Mouse (Mus musculus): ENCODE measurements around the gene Ccdc85a. TPM values are rescaled to one million over a fixed set of nuclear protein-coding genes. Genes with fewer than 3 reads are reported as not detected.

Gene Ccdc85a
- polyA plus RNA-seq, 2 experiments = 1.8 to 2.6 TPM

DNA sequence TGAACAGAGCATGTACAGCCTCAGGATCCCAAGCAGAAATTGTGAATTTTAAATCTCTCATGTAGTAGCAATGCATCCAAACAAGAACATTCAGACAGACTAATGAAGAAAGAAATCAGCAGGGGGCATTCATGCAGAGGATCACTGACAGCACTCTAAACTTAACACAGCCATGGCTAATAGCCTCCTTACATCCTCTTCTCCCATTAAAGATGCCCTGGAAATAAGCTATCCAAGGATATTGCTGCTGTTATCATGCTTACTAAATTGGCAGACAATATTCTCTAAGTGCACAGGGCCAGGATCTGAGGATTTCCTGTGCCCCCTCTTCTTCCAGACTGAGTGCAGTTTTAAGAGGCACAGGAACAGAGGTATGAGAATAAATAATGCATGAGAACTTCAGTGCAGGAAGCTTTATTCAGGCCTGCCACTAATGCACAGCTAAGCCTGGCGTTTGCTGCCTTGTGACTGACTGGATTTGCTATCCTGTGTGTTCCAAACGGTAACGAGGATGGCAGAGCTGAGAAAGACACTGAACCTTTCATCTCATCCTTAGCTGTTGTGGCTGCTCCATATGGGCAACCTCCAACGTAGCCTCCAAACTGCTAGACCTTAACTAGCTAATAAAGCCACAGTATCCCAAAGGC, 99.9 kb downstream of the Ccdc85a start:
- Histone ChIP-seq H3K27me3 (ENCODE audit: control insufficient read depth, insufficient read depth, low read length) (no peaks in the 10 kb centered on the region), H3K4me2 (replicated peaks; ENCODE audit: low read depth, low read length, severe bottlenecking) (no peak overlapping the region), H3K9ac (ENCODE audit: low read depth, low read length, severe bottlenecking) (no peak overlapping the region), H3K36me3 (ENCODE audit: control insufficient read depth, insufficient read depth, low read length) (no peaks in the 10 kb centered on the region), H3K4me3 (replicated peaks; ENCODE audit: low read length) (no peak overlapping the region), H3K4me1 (ENCODE audit: control insufficient read depth, insufficient read depth, low read length) (no peaks in the 10 kb centered on the region), H3K9me3 (ENCODE audit: control insufficient read depth, low read length) (no peaks in the 10 kb centered on the region), H3K27ac (replicated peaks; ENCODE audit: low read depth, low read length) (no peak overlapping the region)
- no peak for TF ChIP-seq POLR2A (IDR thresholded peaks at IDR 0.05; ENCODE audit: borderline replicate concordance, extremely low read depth, insufficient read depth, insufficient read length)
- ATAC-seq (ENCODE audit: low FRiP score, low read depth) = no peak
- WGBS = 25% methylated on average over 4 of the region's 4 CpGs
- no peak for DNase-seq (ENCODE audit: low spot score)

DNA sequence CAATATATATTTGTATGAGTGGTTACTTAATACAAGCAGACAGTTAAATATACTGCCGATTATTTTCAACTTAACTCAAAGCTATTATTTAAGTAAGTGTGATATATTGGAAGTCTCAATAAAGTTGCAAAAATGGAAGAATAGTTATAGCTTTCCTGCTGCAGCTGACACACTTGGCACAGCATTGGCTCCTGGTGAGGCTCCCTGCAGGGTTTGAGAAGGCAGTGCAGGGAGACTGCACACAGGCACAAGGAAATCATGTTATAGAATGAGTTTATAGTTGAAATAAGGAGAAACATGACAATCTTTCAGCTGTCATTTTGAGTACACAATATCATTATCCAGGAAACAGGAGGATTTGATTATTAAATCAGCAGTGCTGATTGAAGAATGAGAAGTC, 107.0 kb downstream of the Ccdc85a start:
- Histone ChIP-seq H3K27ac (replicated peaks; ENCODE audit: low read depth, low read length) (no peak overlapping the region), H3K4me1 (ENCODE audit: control insufficient read depth, insufficient read depth, low read length) (no peaks in the 10 kb centered on the region), H3K27me3 (ENCODE audit: control insufficient read depth, insufficient read depth, low read length) (no peaks in the 10 kb centered on the region), H3K36me3 (ENCODE audit: control insufficient read depth, insufficient read depth, low read length) (no peaks in the 10 kb centered on the region), H3K4me3 (replicated peaks; ENCODE audit: low read length) (no peak overlapping the region), H3K9ac (ENCODE audit: low read depth, low read length, severe bottlenecking) (no peak overlapping the region), H3K9me3 (ENCODE audit: control insufficient read depth, low read length) (no peaks in the 10 kb centered on the region), H3K4me2 (replicated peaks; ENCODE audit: low read depth, low read length, severe bottlenecking) (no peak overlapping the region)
- ATAC-seq (ENCODE audit: low FRiP score, low read depth) = no peak
- no peak for TF ChIP-seq POLR2A (IDR thresholded peaks at IDR 0.05; ENCODE audit: borderline replicate concordance, extremely low read depth, insufficient read depth, insufficient read length)
- WGBS = 75% methylated on average over 1 of the region's 1 CpGs
- DNase-seq (ENCODE audit: low spot score) = no peak

DNA sequence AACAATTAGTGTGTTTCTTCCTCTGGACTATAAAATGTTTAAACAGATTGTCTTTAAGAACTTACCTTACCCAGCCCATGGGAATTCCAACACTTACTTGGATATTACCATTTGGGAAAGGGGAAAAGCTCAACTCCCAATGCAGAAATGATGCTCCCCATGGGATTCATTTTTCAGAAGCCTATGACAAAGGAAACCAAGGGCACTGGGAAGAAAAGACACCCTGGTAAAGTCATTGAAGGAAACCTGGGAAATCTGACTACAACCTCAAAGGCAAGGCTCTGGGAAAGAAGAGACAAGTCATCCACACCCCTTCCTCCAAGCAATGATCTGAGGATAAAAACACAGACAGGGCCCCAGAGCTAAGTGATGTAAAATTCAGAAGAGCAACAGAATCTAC, 118.4 kb downstream of the Ccdc85a start:
- ATAC-seq (ENCODE audit: low FRiP score, low read depth) = no peak
- no peak overlapping the region for H3K27ac ChIP-seq (replicated peaks; ENCODE audit: low read depth, low read length)
- no peak for DNase-seq (ENCODE audit: low spot score)
- H3K36me3 ChIP-seq (ENCODE audit: control insufficient read depth, insufficient read depth, low read length) = no peaks in the 10 kb centered on the region
- H3K9me3 ChIP-seq (ENCODE audit: control insufficient read depth, low read length) = no peaks in the 10 kb centered on the region
- no peaks in the 10 kb centered on the region for H3K27me3 ChIP-seq (ENCODE audit: control insufficient read depth, insufficient read depth, low read length)
- H3K4me2 ChIP-seq (replicated peaks; ENCODE audit: low read depth, low read length, severe bottlenecking) = no peak overlapping the region
- TF ChIP-seq POLR2A (IDR thresholded peaks at IDR 0.05; ENCODE audit: borderline replicate concordance, extremely low read depth, insufficient read depth, insufficient read length) = no peak
- no peak overlapping the region for H3K9ac ChIP-seq (ENCODE audit: low read depth, low read length, severe bottlenecking)
- no peak overlapping the region for H3K4me3 ChIP-seq (replicated peaks; ENCODE audit: low read length)
- H3K4me1 ChIP-seq (ENCODE audit: control insufficient read depth, insufficient read depth, low read length) = no peaks in the 10 kb centered on the region

DNA sequence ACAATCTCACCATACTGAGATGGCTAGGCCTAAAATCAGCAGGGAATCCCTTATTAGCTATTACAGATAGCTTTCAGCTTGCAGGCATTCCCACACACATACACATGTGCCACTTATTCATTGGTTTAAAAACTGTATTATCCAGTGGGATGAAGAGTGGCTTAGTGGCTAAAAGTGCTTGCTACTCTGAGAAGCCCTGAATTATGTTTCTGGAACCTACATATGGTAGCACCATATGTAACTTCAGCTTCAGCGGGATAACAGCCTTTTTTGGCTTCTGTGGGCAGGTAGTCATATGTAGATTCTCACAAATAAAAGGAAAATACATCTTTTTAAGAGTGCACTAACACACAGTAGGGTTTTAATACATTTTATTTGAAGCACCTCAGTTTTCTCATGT, 119.2 kb downstream of the Ccdc85a start:
- Histone ChIP-seq H3K36me3 (ENCODE audit: control insufficient read depth, insufficient read depth, low read length) (no peaks in the 10 kb centered on the region), H3K27ac (replicated peaks; ENCODE audit: low read depth, low read length) (no peak overlapping the region), H3K9me3 (ENCODE audit: control insufficient read depth, low read length) (no peaks in the 10 kb centered on the region), H3K27me3 (ENCODE audit: control insufficient read depth, insufficient read depth, low read length) (no peaks in the 10 kb centered on the region), H3K9ac (ENCODE audit: low read depth, low read length, severe bottlenecking) (no peak overlapping the region), H3K4me3 (replicated peaks; ENCODE audit: low read length) (no peak overlapping the region), H3K4me2 (replicated peaks; ENCODE audit: low read depth, low read length, severe bottlenecking) (no peak overlapping the region), H3K4me1 (ENCODE audit: control insufficient read depth, insufficient read depth, low read length) (no peaks in the 10 kb centered on the region)
- DNase-seq (ENCODE audit: low spot score) = no peak
- no peak for TF ChIP-seq POLR2A (IDR thresholded peaks at IDR 0.05; ENCODE audit: borderline replicate concordance, extremely low read depth, insufficient read depth, insufficient read length)
- no peak for ATAC-seq (ENCODE audit: low FRiP score, low read depth)
- WGBS = 90% methylated on average over 1 of the region's 1 CpGs

DNA sequence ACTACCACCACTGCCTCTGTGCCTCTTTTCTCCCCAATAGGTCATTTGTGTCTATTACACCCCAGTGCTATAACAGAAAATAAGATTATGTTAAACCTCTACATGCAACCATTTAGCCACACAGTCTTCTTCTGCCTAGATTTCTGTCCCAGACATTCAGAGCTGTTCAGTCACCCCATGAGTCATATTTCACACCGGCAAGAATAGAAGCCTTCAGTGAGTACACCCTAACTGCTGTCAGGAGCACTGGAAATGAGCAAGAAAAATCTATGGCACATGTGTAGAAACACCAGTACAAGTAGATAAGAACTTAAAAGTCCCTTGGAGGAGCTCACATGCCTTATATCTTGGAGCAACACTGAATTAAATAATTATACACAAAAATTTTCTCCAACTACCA, 125.0 kb downstream of the Ccdc85a start:
- no peak for DNase-seq (ENCODE audit: low spot score)
- TF ChIP-seq POLR2A (IDR thresholded peaks at IDR 0.05; ENCODE audit: borderline replicate concordance, extremely low read depth, insufficient read depth, insufficient read length) = no peak
- Histone ChIP-seq H3K27me3 (ENCODE audit: control insufficient read depth, insufficient read depth, low read length) (no peaks in the 10 kb centered on the region), H3K4me3 (replicated peaks; ENCODE audit: low read length) (no peak overlapping the region), H3K27ac (replicated peaks; ENCODE audit: low read depth, low read length) (no peak overlapping the region), H3K9ac (ENCODE audit: low read depth, low read length, severe bottlenecking) (no peak overlapping the region), H3K36me3 (ENCODE audit: control insufficient read depth, insufficient read depth, low read length) (no peaks in the 10 kb centered on the region), H3K9me3 (ENCODE audit: control insufficient read depth, low read length) (no peaks in the 10 kb centered on the region), H3K4me2 (replicated peaks; ENCODE audit: low read depth, low read length, severe bottlenecking) (no peak overlapping the region), H3K4me1 (ENCODE audit: control insufficient read depth, insufficient read depth, low read length) (no peaks in the 10 kb centered on the region)
- ATAC-seq (ENCODE audit: low FRiP score, low read depth) = no peak
- 90% methylated on average over 1 of the region's 1 CpGs for WGBS

DNA sequence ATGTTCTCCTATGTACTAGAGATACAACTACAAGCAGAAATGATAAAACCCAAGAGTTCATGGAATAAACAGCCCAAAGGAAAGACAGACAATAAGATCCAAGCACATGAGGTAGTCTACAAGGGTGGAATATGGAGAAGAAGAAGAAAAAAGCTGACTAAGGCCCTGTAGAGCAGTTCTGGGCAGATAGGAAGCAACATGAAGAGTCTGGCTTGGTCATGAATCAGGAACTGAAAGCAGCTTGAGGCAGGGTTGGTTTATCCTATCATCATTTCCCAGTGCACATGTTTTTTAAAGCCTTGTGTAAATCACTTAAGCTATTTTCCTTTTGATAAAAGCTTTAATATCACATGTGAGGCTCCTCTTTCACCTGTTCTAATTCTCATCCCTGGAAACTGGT, 144.2 kb downstream of the Ccdc85a start:
- no peak for TF ChIP-seq POLR2A (IDR thresholded peaks at IDR 0.05; ENCODE audit: borderline replicate concordance, extremely low read depth, insufficient read depth, insufficient read length)
- no peaks in the 10 kb centered on the region for H3K9me3 ChIP-seq (ENCODE audit: control insufficient read depth, low read length)
- no peak overlapping the region for H3K4me3 ChIP-seq (replicated peaks; ENCODE audit: low read length)
- no peaks in the 10 kb centered on the region for H3K27me3 ChIP-seq (ENCODE audit: control insufficient read depth, insufficient read depth, low read length)
- H3K4me2 ChIP-seq (replicated peaks; ENCODE audit: low read depth, low read length, severe bottlenecking) = no peak overlapping the region
- H3K4me1 ChIP-seq (ENCODE audit: control insufficient read depth, insufficient read depth, low read length) = no peaks in the 10 kb centered on the region
- H3K9ac ChIP-seq (ENCODE audit: low read depth, low read length, severe bottlenecking) = no peak overlapping the region
- no peak overlapping the region for H3K27ac ChIP-seq (replicated peaks; ENCODE audit: low read depth, low read length)
- no peaks in the 10 kb centered on the region for H3K36me3 ChIP-seq (ENCODE audit: control insufficient read depth, insufficient read depth, low read length)
- DNase-seq (ENCODE audit: low spot score) (no peak), ATAC-seq (ENCODE audit: low FRiP score, low read depth) (no peak)

Measured in limb, embryonic 14.5 days (tissue).